Mouse (Mus musculus) liver, embryonic 11.5 days (tissue): ENCODE data around the gene Ddc. TPM values are rescaled to one million over a fixed set of nuclear protein-coding genes. Genes with fewer than 3 reads are reported as not detected.

Experiments
- ATAC-seq: fragments of 200-750 bp; cut with Nextera tagmentation; replicated peaks from 2 replicates; pipeline ENCODE4 v1.8.0; 2017; ENCODE audit warnings: moderate number of reproducible peaks, mild to moderate bottlenecking, moderate TSS enrichment, moderate library complexity; ENCODE audit not compliant: low FRiP score
- DNase-seq: peaks from one replicate; pipeline ENCODE4 v3.0.0-alpha.2; 2017; ENCODE audit warnings: low spot score
- H3K27ac ChIP-seq: fragments of 300-500 bp; sonication (generic); 2 replicates; pipeline ENCODE4 v1.5.1; 2014; ENCODE audit warnings: mild to moderate bottlenecking, low read depth, low read length, control low read depth
- H3K27me3 ChIP-seq: fragments of 300-500 bp; sonication (generic); replicated peaks from 2 replicates; pipeline ENCODE4 v1.6.1; 2014; ENCODE audit warnings: low read length, mixed read lengths; ENCODE audit not compliant: control insufficient read depth, insufficient read depth
- H3K36me3 ChIP-seq: fragments of 300-500 bp; sonication (generic); 2 replicates; pipeline ENCODE4 v1.6.1; 2014; ENCODE audit warnings: mild to moderate bottlenecking, low read length, moderate library complexity, mixed read lengths; ENCODE audit not compliant: control insufficient read depth, insufficient read depth
- H3K4me1 ChIP-seq: fragments of 300-500 bp; sonication (generic); replicated peaks from 2 replicates; pipeline ENCODE4 v1.6.1; 2014; ENCODE audit warnings: low read length, mixed read lengths; ENCODE audit not compliant: control insufficient read depth, insufficient read depth
- H3K4me2 ChIP-seq: fragments of 300-500 bp; sonication (generic); 2 replicates; pipeline ENCODE4 v1.6.1; 2014; ENCODE audit warnings: mild to moderate bottlenecking, control low read depth, moderate library complexity
- H3K4me3 ChIP-seq: fragments of 300-500 bp; sonication (generic); 2 replicates; pipeline ENCODE4 v1.5.1; 2014; ENCODE audit warnings: low read depth, low read length, control low read depth
- H3K9ac ChIP-seq: fragments of 300-500 bp; sonication (generic); 2 replicates; pipeline ENCODE4 v1.6.1; 2014; ENCODE audit warnings: low read depth, low read length, control low read depth
- H3K9me3 ChIP-seq: fragments of 300-500 bp; sonication (generic); 2 replicates; pipeline ENCODE4 v1.6.1; 2016; ENCODE audit warnings: low read length, inconsistent platforms, mixed read lengths; ENCODE audit not compliant: control insufficient read depth
- WGBS: fragments of 180-500 bp; shearing (Covaris S2); extraction: QIAGEN DNeasy Blood & Tissue Kit; methylation state at CpG from one replicate; pipeline ENCODE4 v1.1.7; 2014; 5-methylcytosine and 5-hydroxymethylcytosine counted together
- polyA plus RNA-seq: library from polyadenylated mRNA; unstranded; fragments of >200 nt; fragmentation: Nextera tagmentation; extraction: Ambion mirVana; gene quantifications from 2 replicates; pipeline ENCODE4 v1.2.1, GENCODE M21; 2014

The Ddc gene
- polyA plus RNA-seq, 1 experiment from 2014 or later: 17.2 TPM

DNA sequence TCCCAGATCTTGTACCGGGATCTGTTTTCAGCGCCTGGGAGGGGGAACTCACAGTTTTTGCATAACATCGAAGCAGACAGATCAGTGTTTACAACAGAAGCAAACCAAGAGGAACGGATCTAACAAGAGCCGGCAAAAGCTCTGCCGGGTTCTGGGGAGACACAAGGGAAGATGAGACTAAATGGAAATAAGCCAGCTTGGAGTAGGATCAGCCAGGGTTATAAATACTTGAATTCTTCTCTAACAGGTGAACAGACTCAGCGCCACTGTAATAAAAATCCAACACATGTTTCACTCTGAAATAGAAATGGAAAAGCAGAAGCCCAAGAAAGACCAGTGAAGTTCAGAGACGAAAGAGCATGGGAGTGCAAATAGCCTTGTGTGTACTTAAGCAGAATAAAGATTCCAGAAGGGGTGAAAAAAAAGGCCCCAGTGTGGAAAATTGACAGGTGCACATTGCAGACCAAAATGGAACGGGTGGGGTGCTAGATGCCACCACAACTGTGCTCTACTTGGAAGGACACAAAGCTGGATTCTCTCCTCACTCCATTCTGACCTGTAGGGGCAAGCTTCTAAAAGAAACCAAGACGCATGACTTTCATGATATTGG, 4.8 kb downstream of the Ddc start:
- ATAC-seq: no peak
- Histone ChIP-seq H3K4me1 (peaks cover 11% of the 10 kb centered on the region), H3K4me3 (no peak overlapping the region), H3K36me3 (no peaks in the 10 kb centered on the region), H3K9ac (no peak overlapping the region), H3K4me2 (no peak overlapping the region), H3K27me3 (no peaks in the 10 kb centered on the region), H3K27ac (no peak overlapping the region), H3K9me3 (no peaks in the 10 kb centered on the region)
- 59% methylated on average over 10 of the region's 10 CpGs for WGBS
- DNase-seq: no peak

DNA sequence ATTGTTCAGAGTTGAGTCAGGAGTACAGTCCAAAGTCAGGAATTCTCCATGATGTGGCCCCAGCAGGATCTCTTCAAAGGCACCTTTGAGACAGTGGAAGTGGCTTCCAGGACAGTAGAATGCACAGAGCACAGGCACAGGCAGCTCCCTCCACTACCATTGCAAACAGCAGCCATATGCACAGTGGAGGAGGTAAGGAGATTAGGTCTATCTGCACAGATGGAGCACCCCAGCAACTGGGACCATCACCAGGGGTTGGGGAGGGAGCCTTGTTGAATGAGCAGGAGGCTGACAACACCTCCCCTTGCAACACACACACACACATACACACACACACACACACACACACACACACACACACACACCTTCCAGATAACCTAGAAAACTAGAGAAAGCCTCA, 6.1 kb downstream of the Ddc start:
- Histone ChIP-seq H3K4me2 (no peak overlapping the region), H3K4me3 (no peak overlapping the region), H3K4me1 (peaks cover 16% of the 10 kb centered on the region), H3K9ac (no peak overlapping the region), H3K27me3 (no peaks in the 10 kb centered on the region), H3K9me3 (no peaks in the 10 kb centered on the region), H3K27ac (no peak overlapping the region), H3K36me3 (no peaks in the 10 kb centered on the region)
- ATAC-seq: no peak
- DNase-seq: no peak

DNA sequence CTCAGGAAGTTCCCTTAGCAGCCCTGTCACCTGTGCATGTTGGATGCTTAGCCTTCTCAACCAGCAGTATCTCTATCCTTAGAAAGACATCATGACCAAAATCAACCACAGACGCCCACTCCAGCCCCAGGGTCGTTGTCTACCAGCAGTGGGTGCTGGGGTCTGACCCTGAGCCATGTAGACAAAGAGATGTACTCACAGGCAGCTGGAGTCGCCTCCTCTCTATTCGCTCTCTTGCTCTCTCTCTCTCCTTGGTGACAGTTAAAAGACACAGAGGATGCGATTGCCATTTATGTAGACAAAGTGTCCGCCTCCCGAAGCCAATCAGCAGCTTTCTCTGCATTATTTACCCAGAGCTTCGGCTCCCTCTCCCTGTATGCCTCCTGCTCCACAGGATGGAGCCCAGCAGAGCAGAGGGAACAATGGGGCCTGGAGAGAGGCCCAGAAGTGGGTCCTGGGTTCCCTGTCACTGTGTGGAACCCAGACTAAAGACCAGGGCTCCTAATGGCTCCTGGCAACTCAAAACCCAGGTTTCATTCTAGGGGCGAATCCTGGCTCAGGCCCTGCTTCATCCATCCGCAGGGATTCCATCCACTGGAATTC, 7.7 kb downstream of the Ddc start:
- Histone ChIP-seq H3K27ac (no peak overlapping the region), H3K27me3 (no peaks in the 10 kb centered on the region), H3K4me2 (no peak overlapping the region), H3K4me1 (peaks cover 30% of the 10 kb centered on the region), H3K4me3 (no peak overlapping the region), H3K9ac (no peak overlapping the region), H3K36me3 (no peaks in the 10 kb centered on the region), H3K9me3 (no peaks in the 10 kb centered on the region)
- WGBS: 74% methylated on average over 10 of the region's 10 CpGs
- DNase-seq (no peak), ATAC-seq (no peak)

DNA sequence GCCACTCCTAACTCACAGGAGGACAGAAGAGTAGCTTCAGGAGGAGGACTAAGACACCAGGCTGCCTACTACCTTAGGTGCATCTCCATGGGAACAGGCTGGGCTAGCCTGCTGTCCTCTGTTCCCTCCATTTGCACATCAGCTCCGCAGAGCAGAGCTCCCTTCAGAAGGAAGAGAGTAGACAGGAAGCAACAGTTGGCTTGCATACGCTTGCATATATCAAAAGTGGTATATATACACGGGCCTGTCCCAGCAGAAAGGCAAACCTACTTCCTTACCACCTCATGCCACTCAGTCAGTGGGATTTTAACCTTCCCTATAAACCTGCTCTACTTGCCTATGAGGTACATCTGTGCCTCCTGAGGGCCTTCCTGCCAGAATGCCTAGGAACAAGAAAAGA, 9.2 kb downstream of the Ddc start:
- H3K4me1 ChIP-seq: peaks cover 44% of the 10 kb centered on the region
- 73% methylated on average over 3 of the region's 3 CpGs for WGBS

DNA sequence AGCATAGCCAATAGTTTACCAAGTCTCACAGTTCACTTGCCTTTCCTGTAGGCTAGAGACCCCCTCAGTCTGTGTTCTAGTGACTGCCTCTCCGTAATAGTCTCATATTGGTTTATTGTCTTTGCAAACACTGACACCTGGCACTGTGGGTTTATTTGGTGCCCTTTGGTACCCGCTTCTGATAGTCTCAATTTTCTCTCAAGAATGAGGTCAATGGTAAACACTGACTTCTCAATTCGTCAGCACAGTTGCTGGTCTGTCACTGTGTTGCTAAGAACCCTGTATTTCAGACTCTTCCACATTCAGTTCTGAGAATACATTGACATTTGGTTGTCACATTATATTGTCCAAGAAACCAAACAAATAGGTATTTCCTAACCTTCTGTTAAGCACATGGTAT, 9.9 kb downstream of the Ddc start:
- Histone ChIP-seq H3K36me3 (no peaks in the 10 kb centered on the region), H3K9me3 (no peaks in the 10 kb centered on the region), H3K27ac (no peak overlapping the region), H3K4me1 (peaks cover 49% of the 10 kb centered on the region), H3K4me2 (no peak overlapping the region), H3K9ac (no peak overlapping the region), H3K4me3 (no peak overlapping the region), H3K27me3 (no peaks in the 10 kb centered on the region)
- DNase-seq (no peak), ATAC-seq (no peak)
- WGBS: 70% methylated on average over 3 of the region's 3 CpGs

More for the DNA sequence above, 9.2 kb downstream of the Ddc start:
- Histone ChIP-seq H3K9me3 (no peaks in the 10 kb centered on the region), H3K27me3 (no peaks in the 10 kb centered on the region), H3K4me2 (no peak overlapping the region), H3K36me3 (no peaks in the 10 kb centered on the region), H3K9ac (no peak overlapping the region), H3K27ac (no peak overlapping the region), H3K4me3 (no peak overlapping the region)
- no peak for DNase-seq
- ATAC-seq: no peak

DNA sequence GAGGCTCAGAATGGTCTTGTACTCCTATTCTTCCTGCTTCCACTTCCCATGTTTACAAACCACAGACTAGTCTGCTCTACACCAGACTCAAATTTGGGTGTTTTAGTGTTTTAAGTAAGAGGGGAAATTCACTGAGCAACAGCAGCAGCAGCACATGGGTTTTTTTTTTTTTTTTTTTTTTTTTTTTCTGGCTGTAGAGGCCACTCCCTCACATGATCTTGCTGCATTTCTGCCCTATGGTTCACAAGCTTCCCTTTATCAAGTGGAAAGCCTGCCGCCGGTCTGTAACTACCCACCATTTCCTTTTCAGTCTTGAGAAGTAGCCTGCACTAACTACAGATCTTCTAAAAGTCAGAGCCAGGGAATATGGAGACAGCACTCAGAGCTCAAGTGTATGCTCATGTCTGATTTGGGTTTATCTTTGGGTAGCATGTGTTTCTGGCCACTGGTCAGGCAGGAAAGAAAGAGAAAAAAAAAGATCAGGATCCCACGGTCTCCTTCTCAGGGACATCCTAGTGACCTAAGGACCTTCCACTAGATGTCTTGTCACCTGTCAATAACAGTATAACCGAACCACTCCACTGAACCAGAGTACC, 11.4 kb downstream of the Ddc start:
- Histone ChIP-seq H3K36me3 (no peaks in the 10 kb centered on the region), H3K27me3 (no peaks in the 10 kb centered on the region), H3K4me3 (no peak overlapping the region), H3K4me1 (peaks cover 65% of the 10 kb centered on the region), H3K9me3 (no peaks in the 10 kb centered on the region), H3K9ac (no peak overlapping the region), H3K4me2 (peak overlapping the region; percentile 26), H3K27ac (peak overlapping the region; percentile 63)
- no peak for DNase-seq
- WGBS: 19% methylated on average over 4 of the region's 4 CpGs
- ATAC-seq: peak; percentile 46

DNA sequence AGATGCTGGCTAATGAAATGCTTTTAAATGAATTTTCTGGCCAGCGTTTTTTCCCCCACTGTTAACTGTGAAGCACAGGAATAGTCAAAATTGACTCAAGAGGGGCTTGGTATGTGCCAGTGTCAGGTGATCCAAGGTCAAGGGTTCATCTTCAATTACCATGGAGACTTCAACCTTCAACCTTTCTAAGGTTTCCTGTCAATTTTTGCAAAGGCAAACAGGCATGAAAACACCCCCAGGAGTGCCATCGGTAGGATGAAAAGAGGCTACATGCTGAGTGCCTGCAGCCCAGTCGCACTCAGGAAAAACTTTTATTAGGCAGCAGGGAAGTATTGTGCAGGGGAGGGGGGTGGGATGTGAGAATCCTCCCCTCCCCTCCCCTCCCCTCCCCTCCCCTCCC, 12.0 kb downstream of the Ddc start:
- ATAC-seq (no peak), DNase-seq (no peak)
- Histone ChIP-seq H3K9me3 (no peaks in the 10 kb centered on the region), H3K36me3 (no peaks in the 10 kb centered on the region), H3K27ac (peak overlapping the region; percentile 46; the same call in 1 of the 2 replicates), H3K27me3 (no peaks in the 10 kb centered on the region), H3K4me3 (no peak overlapping the region), H3K4me1 (peaks cover 71% of the 10 kb centered on the region), H3K4me2 (no peak overlapping the region; the same call in 1 of the 2 replicates), H3K9ac (no peak overlapping the region)
- WGBS: 21% methylated on average over 3 of the region's 3 CpGs

DNA sequence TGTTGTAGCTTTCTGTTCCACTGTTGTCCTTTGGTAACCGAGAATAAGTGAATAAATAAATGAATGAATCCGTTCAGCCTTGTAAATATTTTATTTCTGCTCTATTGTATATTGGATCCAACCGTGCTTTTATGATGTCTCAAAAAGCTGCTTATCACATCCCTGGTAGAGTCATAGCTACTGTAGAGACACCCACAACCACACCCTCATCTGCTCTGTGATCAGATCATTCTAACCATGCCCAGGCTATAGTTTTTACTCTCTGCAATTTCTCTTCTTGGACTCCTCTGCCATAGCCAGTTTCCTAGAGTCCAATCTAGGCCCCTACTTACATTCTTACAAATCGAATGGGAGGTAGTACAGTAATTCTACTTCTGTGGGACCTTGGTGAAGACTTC, 12.7 kb downstream of the Ddc start:
- ATAC-seq: peak; percentile 82
- 58% methylated on average over 4 of the region's 4 CpGs for WGBS
- Histone ChIP-seq H3K36me3 (no peaks in the 10 kb centered on the region), H3K9me3 (no peaks in the 10 kb centered on the region), H3K4me2 (peak overlapping the region; percentile 53), H3K27ac (peak overlapping the region; percentile 46; the same call in 1 of the 2 replicates), H3K4me3 (no peak overlapping the region), H3K4me1 (peaks cover 77% of the 10 kb centered on the region), H3K27me3 (no peaks in the 10 kb centered on the region), H3K9ac (no peak overlapping the region)
- no peak for DNase-seq
